Mouse (Mus musculus) NIH3T3 (cell line): ENCODE results near the gene Tmem151b.

Experiments used
- DNase-seq: peaks from one replicate; pipeline ENCODE4 v3.0.0-alpha.2; 2012; ENCODE audit warnings: low read depth

Gene Tmem151b

DNA sequence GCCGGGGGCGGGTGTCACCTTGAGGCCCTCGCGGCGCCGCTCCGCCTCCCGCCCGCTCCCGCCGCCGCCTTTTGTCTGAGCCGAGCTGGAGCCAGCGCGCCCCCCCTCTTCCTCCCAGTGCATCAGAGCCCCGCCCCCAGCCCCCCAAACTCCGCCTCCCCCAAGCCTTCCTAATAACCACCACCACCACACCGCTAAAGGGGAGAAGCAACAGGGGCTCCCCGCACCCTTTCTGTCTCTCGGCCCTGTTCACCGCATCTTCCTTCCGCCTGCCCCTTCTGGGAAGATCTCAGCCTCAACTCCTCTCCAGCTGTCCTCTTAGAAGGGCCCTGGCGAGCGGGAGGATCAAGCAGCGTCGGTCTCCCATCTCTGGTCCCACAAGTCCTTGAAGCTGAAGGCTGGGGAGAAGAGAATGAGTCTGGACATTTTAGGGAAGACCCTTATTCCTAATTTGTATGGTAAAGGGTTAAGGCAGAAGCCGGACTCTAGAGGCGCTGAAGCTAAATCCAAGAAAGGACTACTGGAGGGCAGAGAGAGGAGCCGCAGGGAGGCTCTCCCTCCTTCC is at the start of gene Tmem151b:
TSS of gene Tmem151b (minus strand) at position 61 of the 565 bp plus-strand sequence.
- DNase-seq: no peak

GRCm38 (mm10) chr17:45598891-45599290 is 49.4 kb upstream of the Tmem151b start:
- DNase-seq: no peak

DNA sequence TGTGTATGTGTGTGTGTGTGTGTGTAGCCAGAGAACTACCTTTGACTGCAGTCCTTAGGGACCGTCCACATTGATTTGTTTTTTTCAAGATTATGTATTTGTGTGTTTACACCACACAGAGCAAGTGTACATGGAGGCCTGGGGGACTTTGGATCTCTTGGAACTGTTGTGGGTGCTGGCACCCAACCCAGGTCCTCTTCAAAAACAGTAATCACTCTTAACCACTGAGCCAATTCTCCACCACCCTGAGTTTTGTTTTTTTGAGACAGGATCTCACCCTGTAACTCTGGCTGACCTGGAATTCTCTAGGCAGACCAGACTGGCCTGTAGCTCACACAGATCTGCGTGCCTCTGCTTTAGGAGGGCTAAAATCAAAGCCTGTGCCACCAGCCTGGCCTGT is 48.9 kb upstream of the Tmem151b start:
- DNase-seq: no peak

DNA sequence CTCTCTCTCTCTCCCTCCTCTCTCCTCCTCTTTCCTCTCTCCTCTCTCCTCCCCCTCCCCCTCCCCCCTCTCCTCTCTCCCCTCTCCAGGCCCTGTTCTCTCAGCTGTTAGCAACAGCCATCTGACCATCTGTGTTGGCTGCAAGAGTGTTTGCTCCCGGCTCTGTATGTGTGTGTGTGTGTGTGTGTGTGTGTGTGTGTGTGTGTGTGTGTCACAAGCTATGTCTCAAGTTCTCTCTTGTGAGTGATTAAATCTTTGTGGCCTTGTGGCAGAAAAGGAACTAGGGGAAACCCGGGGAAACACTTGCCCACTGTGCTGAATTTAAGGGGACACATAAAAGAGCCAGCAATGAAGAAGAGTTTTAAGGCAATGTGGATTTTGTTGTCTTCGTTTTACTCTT is 48.3 kb upstream of the Tmem151b start:
- DNase-seq: peak; percentile 76

- peak; percentile 91 for DNase-seq
These were observed 47.3 kb upstream of the Tmem151b start for GRCm38 (mm10) chr17:45596631-45597396.

DNA sequence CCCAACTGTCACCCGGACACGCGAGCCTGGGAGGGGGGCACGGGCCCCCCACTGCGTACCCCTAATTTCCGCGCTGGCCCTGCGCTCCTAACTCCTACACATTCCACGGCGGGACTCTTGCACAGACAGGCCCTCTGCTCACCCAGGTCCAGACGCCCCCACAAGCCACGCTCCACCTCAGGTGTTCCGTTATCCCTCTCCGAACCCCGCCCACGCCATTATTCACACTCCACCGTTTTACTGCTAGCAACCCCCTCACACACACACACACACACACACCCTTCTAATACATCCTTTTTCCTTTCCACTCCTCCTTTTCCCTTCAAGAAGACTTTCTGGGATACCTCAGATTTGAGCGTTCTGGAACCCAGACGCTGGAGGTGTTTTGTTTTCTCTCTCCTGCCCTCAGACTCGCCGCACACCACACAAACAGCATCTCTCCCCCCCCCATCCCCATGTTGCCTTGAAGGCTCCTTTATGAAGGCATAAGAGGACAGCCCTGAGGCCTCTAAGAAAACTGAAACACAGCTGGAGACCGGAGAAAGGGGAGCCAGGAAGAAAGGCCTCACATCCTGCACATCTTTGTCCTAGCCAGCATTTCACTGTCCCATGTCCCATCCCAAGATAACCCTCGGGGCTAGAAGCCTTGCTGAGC is 46.4 kb upstream of the Tmem151b start:
- DNase-seq: peak; percentile 27

DNA sequence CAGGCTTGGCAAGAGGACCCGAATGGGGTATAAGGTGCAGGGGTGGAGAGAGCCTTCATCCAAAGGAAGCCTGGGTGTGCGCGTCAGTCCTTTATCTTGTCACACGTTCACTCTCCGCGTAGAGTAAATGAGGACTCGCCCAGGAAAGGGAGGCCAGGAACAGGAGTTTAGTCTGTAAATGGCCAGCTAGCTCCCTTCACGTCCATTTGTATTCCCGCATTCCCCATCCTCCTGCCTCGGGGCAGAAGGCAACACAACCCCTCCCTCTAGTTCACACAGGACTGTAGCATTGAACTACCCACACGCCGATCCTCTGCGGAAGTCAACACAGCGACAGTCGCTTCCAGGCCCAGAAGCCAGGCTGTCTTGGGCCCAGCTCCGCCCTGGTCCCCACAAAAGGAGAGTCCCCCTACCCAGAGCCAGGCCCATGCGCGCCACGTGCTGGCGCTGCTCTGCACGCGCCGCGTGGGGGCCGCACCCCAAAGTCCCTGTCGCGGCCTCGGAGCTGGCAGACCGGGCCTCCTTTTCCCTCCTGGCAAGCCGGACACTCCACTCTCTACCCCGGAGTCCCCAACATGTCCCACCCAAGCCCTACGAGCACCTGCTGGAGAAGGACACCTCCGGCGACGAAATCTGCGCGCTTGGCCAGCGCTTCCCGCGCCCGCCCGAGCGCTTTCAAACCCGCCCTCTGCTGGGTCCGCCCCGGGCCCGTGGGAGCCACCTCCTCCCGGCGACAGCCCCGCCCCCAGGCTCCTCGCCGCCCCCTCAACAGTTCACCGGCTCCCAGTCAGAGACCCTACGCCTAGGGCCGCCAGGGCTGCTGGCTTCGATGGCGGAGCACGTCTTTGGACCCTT is 45.6 kb upstream of the Tmem151b start:
- peak; percentile 67 for DNase-seq

- DNase-seq: no peak
These were observed 44.7 kb upstream of the Tmem151b start for GRCm38 (mm10) chr17:45594195-45594594.

DNA sequence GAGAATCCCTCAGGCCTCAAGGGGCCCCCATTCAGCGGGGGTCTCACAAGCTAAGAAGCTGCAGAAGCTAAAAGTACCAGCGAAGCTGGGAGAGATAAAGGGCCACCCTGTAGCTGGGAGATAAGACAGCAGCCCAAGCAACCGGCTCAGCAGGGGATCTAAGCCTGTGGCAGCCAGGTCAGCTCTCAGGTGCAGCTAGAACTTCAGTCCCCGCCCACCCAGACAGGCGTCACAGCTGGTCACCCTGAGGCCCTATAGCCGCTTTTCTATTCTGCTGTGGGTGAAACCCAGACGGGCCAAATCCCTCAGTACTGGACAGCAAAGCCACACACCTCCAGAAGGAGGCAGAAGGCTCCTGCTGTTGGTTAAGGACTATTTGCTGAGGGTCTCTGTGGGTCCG is 44.0 kb upstream of the Tmem151b start:
- no peak for DNase-seq

- DNase-seq: peak; percentile 38
These were observed 43.3 kb upstream of the Tmem151b start for GRCm38 (mm10) chr17:45592606-45593431.

GRCm38 (mm10) chr17:45591701-45592605 is 42.5 kb upstream of the Tmem151b start:
- DNase-seq: no peak

GRCm38 (mm10) chr17:45590410-45590809 is 40.9 kb upstream of the Tmem151b start:
- no peak for DNase-seq

- DNase-seq: no peak
These were observed 40.4 kb upstream of the Tmem151b start for GRCm38 (mm10) chr17:45589844-45590243.

GRCm38 (mm10) chr17:45589236-45589635 is 39.8 kb upstream of the Tmem151b start:
- no peak for DNase-seq

DNA sequence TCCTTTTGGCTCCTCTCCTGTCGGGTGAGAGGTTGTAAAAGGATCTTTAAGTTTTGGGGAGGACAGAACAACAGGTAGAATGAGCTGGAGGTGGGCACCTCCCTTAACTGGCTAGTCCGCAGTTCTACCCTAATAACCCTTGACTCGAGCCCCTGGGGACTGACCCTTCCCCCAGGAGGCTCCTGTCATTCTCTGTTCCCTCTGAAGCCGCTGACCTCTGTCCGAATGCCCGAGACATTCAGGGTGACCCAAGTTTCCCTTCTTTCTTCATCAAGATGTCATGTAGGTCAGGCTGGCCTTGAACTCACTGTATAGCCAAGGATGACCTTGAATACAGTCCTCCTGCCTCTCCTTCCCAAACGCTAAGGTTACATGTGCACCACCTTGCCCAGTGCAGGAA is 38.9 kb upstream of the Tmem151b start:
- DNase-seq: no peak

DNA sequence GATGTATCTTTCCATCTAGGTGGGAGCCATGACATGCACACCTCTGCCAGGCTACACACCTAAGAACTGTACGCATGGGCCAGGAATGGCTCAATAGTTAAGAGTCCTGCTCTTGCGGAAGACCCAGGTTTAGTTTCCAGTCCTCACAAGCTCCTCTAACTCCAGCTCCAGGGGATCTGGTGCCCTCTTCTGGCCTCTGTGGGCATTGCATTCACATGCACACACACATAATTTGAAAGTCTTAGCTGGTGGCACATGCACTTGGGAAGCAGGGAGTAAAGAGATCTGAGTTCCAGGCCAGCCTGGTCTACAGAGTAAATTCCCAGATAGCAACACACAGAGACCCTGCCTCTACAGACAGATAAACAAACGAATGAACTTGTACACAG is 37.0 kb upstream of the Tmem151b start:
- peak; percentile 46 for DNase-seq

GRCm38 (mm10) chr17:45585725-45586448 is 36.4 kb upstream of the Tmem151b start:
- DNase-seq: no peak

DNA sequence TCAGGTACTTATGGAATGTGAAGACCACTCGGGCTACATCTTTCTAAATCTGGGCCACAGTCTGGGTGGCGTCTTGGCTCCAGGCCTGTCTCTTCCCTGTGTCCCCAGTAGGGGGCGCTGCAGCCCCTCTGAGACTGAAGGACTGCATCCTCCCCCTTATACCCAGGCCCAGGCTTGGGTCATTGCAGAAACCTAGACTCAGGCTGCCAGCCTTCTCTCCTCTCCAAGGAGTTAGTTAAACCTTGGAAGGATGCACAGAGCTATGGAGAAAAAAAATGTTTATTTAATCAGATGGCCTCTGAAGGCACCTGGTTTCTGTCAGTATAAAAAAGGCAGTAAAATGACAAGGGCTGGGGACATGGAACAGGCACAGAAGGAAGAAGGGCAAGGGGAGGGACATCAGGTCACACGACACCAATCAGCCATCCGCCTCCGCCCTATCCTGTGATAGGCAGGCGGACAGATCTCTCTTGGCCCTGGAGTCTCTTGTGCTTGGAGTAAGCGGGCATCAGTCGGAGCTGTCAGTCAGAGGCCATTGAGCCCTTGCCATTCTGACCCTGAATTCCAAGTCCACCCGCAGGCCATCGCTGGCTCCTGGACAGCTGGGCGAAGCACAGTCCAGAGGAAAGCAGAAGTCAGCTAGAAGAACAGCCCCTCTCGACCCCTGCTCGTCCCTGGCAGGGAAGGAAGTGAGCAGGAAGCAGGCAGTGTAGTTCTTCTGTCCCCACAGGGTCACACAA is 35.6 kb upstream of the Tmem151b start:
- peak; percentile 87 for DNase-seq
